Mouse (Mus musculus): ENCODE results near the gene Cox5b. TPM values are rescaled to one million over a fixed set of nuclear protein-coding genes. Genes with fewer than 3 reads are reported as not detected.
"Not testable (repeated sequence)": the region's sequence is repeated elsewhere in the genome, so short reads cannot be mapped to it uniquely, and the experiment has no call there.

Gene Cox5b
- polyA plus RNA-seq, 1 experiment from 2014 or later = 506 TPM

DNA sequence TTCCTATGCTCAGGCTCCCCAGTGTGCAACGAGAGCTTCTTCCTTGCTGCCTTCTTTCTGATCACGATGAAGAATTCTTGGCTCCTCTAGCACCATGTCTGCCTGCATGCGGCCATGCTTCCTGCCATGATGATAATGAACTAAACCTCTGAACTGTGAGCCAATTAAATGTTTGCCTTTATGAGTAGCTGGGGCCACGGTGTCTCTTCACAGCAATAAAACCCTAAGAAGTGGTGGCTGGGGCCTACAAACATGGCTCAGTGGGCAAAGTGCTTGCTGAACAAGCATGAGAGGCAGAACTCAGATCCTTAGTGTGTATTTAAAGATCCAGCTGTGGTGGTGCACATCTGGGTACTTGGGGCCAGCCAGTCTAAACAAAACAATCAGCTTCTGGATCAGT, 25.3 kb upstream of the Cox5b start:
- Histone ChIP-seq H3K27me3 (no peaks in the 10 kb centered on the region), H3K27ac (no peak overlapping the region), H3K4me2 (no peak overlapping the region), H3K9me3 (no peaks in the 10 kb centered on the region), H3K36me3 (no peaks in the 10 kb centered on the region), H3K4me3 (no peak overlapping the region), H3K4me1 (0 out of 2 replicates have a peak, but pooled peaks cover 4% of the 10 kb centered on the region), H3K9ac (no peak overlapping the region)
- no peak for ATAC-seq (ENCODE audit: borderline replicate concordance, extremely low read depth, low FRiP score, low TSS enrichment)
- 68% methylated on average over 4 of the region's 4 CpGs for WGBS

DNA sequence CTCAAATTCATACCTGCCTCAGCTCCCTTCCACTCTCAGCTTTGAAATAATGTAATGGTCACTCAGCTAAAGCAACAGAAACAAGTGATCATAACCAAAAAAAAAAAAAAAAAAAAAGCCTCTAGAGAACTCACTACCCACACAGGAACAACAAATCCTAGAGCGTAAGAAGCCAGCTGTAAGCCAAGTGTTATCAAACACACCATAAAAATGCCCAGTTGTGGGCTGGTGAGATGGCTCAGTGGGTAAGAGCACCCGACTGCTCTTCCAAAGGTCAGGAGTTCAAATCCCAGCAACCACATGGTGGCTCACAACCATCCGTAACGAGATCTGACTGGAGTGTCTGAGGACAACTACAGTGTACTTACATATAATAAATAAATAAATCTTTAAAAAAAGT, 23.2 kb upstream of the Cox5b start:
- not testable (repeated sequence) for H3K27ac ChIP-seq; ATAC-seq (ENCODE audit: borderline replicate concordance, extremely low read depth, low FRiP score, low TSS enrichment); H3K4me3 ChIP-seq; H3K4me2 ChIP-seq; H3K36me3 ChIP-seq; H3K27me3 ChIP-seq; H3K4me1 ChIP-seq; H3K9me3 ChIP-seq; H3K9ac ChIP-seq
- WGBS = 65% methylated on average over 4 of the region's 4 CpGs

DNA sequence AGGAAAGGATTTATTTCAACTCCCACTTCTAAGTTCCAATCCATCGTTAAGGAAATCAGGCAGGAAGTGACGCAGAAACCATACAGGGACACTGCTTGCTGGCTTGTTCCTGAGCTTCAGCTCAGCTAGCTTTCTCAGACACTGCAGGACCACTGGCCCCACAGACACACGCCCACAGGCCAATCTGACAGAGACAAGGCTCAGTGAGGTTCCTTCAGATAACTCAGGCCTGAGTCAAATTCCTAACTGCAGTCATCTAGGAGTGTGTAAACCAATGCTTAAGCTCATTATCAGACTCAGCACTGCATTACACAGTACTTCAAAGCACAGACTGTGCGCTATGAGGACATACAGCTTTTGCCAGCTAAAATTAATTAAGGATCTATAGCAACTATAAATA, 21.0 kb upstream of the Cox5b start:
- 0 out of 2 replicates have a peak, but pooled peaks cover 1% of the 10 kb centered on the region for H3K4me1 ChIP-seq
- no peaks in the 10 kb centered on the region for H3K36me3 ChIP-seq
- no peak for ATAC-seq (ENCODE audit: borderline replicate concordance, extremely low read depth, low FRiP score, low TSS enrichment)
- no peak overlapping the region for H3K4me3 ChIP-seq
- 51% methylated on average over 4 of the region's 4 CpGs for WGBS
- no peaks in the 10 kb centered on the region for H3K27me3 ChIP-seq
- H3K9me3 ChIP-seq = no peaks in the 10 kb centered on the region
- no peak overlapping the region for H3K4me2 ChIP-seq
- H3K27ac ChIP-seq = no peak overlapping the region
- H3K9ac ChIP-seq = no peak overlapping the region

- no peak overlapping the region for H3K27ac ChIP-seq
- H3K9ac ChIP-seq = no peak overlapping the region
- H3K4me2 ChIP-seq = no peak overlapping the region
- no peaks in the 10 kb centered on the region for H3K9me3 ChIP-seq
- H3K36me3 ChIP-seq = no peaks in the 10 kb centered on the region
- no peak overlapping the region for H3K4me3 ChIP-seq
- no peaks in the 10 kb centered on the region for H3K27me3 ChIP-seq
- 85% methylated on average over 10 of the region's 10 CpGs for WGBS
- ATAC-seq (ENCODE audit: borderline replicate concordance, extremely low read depth, low FRiP score, low TSS enrichment) = no peak
- H3K4me1 ChIP-seq = no peaks in the 10 kb centered on the region
These were observed 20.0 kb upstream of the Cox5b start for GRCm38 (mm10) chr1:36671260-36671659.

DNA sequence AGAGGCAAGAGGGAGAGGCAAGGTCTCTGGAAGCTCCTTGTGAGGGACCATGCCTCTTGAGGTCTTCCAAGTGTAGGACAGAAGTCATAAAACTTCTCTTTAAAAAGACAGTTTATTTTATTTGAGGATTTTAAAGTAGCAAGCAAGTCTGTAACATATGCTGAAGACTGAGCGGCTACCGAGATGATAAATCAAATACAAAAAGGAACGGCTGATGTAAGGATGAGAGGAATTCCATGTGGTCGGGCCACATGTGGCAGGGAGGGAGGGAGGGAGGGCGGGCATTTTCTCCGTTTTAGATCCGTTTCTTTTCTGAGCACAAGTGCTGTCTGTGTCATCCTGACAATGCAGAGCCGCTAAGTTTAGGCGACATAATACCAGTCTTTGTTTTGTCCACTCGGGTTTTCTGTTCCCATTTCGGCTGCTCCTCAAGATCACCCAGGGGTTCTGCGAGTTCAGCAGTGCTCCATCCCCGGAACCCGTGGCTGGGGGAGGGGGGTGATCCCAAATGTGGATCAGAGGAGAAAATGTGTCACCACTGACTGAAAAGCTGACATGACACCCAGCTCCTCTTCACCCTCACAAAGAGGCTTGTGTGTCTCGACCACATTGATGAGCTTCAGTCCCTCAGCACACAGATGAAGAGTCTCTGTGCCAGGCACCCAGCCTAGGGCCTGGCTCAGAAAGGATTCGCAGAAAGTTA, 18.4 kb upstream of the Cox5b start:
- no peak overlapping the region for H3K4me2 ChIP-seq
- no peaks in the 10 kb centered on the region for H3K36me3 ChIP-seq
- H3K4me1 ChIP-seq = no peaks in the 10 kb centered on the region
- WGBS = 41% methylated on average over 16 of the region's 16 CpGs
- H3K9ac ChIP-seq = no peak overlapping the region
- H3K4me3 ChIP-seq = no peak overlapping the region
- no peak for ATAC-seq (ENCODE audit: borderline replicate concordance, extremely low read depth, low FRiP score, low TSS enrichment)
- no peaks in the 10 kb centered on the region for H3K9me3 ChIP-seq
- H3K27ac ChIP-seq = no peak overlapping the region
- no peaks in the 10 kb centered on the region for H3K27me3 ChIP-seq

- WGBS = 15% methylated on average over 3 of the region's 3 CpGs
- 0 out of 2 replicates have a peak, but pooled peaks cover 4% of the 10 kb centered on the region for H3K4me1 ChIP-seq
- H3K4me3 ChIP-seq = no peak overlapping the region
- no peaks in the 10 kb centered on the region for H3K36me3 ChIP-seq
- no peak for ATAC-seq (ENCODE audit: borderline replicate concordance, extremely low read depth, low FRiP score, low TSS enrichment)
- H3K9ac ChIP-seq = no peak overlapping the region
- no peaks in the 10 kb centered on the region for H3K27me3 ChIP-seq
- no peak overlapping the region for H3K4me2 ChIP-seq
- no peak overlapping the region for H3K27ac ChIP-seq
- no peaks in the 10 kb centered on the region for H3K9me3 ChIP-seq
These were observed 16.3 kb upstream of the Cox5b start for GRCm38 (mm10) chr1:36674936-36675335.

- H3K4me2 ChIP-seq = no peak overlapping the region
- no peaks in the 10 kb centered on the region for H3K36me3 ChIP-seq
These were observed 10.4 kb upstream of the Cox5b start for GRCm38 (mm10) chr1:36680893-36681292.

GRCm38 (mm10) chr1:36682620-36683355, 8.5 kb upstream of the Cox5b start, which contains the start of gene Fam178b:
Gene Fam178b (minus strand): TSS chr1:36683183.
- WGBS = 89% methylated on average over 39 of the region's 39 CpGs
- no peak for ATAC-seq (ENCODE audit: borderline replicate concordance, extremely low read depth, low FRiP score, low TSS enrichment)

More at GRCm38 (mm10) chr1:36680893-36681292, 10.4 kb upstream of the Cox5b start:
- H3K27me3 ChIP-seq = no peaks in the 10 kb centered on the region
- peaks cover 6% of the 10 kb centered on the region; the same call in 1 of the 2 replicates for H3K4me1 ChIP-seq
- no peak overlapping the region for H3K9ac ChIP-seq
- ATAC-seq (ENCODE audit: borderline replicate concordance, extremely low read depth, low FRiP score, low TSS enrichment) = no peak
- no peaks in the 10 kb centered on the region for H3K9me3 ChIP-seq
- 74% methylated on average over 7 of the region's 7 CpGs for WGBS
- no peak overlapping the region for H3K27ac ChIP-seq
- no peak overlapping the region for H3K4me3 ChIP-seq

GRCm38 (mm10) chr1:36683810-36684467, 7.3 kb upstream of the Cox5b start:
- ATAC-seq (ENCODE audit: borderline replicate concordance, extremely low read depth, low FRiP score, low TSS enrichment) = peak; percentile 57; the same call in 1 of the 2 replicates
- 8% methylated on average over 13 of the region's 13 CpGs for WGBS
- H3K4me1 ChIP-seq = peaks cover 6% of the 10 kb centered on the region; the same call in 1 of the 2 replicates
- H3K27me3 ChIP-seq = no peaks in the 10 kb centered on the region
- H3K27ac ChIP-seq = no peak overlapping the region
- no peaks in the 10 kb centered on the region for H3K36me3 ChIP-seq
- H3K9me3 ChIP-seq = no peaks in the 10 kb centered on the region
- H3K4me2 ChIP-seq = no peak overlapping the region
- no peak overlapping the region for H3K9ac ChIP-seq
- H3K4me3 ChIP-seq = no peak overlapping the region

More at GRCm38 (mm10) chr1:36682620-36683355, 8.5 kb upstream of the Cox5b start, which contains the start of gene Fam178b:
- Histone ChIP-seq H3K9ac (no peak within 1 kb of the TSS), H3K27ac (no peak within 1 kb of the TSS), H3K9me3 (no peaks in the 10 kb centered on the region), H3K4me3 (no peak within 1 kb of the TSS), H3K4me1 (peaks cover 6% of the 10 kb centered on the region; the same call in 1 of the 2 replicates), H3K4me2 (no peak within 1 kb of the TSS), H3K27me3 (no peaks in the 10 kb centered on the region), H3K36me3 (no peaks in the 10 kb centered on the region)

- peak overlapping the region; percentile 86 for H3K4me3 ChIP-seq
- 58% methylated on average over 11 of the region's 11 CpGs for WGBS
- H3K9me3 ChIP-seq = no peaks in the 10 kb centered on the region
- no peaks in the 10 kb centered on the region for H3K27me3 ChIP-seq
- peak; percentile 54 for ATAC-seq (ENCODE audit: borderline replicate concordance, extremely low read depth, low FRiP score, low TSS enrichment)
- H3K27ac ChIP-seq = peak overlapping the region; percentile 32; the same call in 1 of the 2 replicates
- peaks cover 13% of the 10 kb centered on the region for H3K4me1 ChIP-seq
- H3K4me2 ChIP-seq = peak overlapping the region; percentile 91
- H3K36me3 ChIP-seq = peaks cover 17% of the 10 kb centered on the region
- H3K9ac ChIP-seq = peak overlapping the region; percentile 8; the same call in 1 of the 2 replicates
These were observed 496 bp upstream of the Cox5b start for GRCm38 (mm10) chr1:36690671-36691235.

- no peaks in the 10 kb centered on the region for H3K27me3 ChIP-seq
- no peak overlapping the region for H3K4me3 ChIP-seq
- H3K9ac ChIP-seq = no peak overlapping the region
- ATAC-seq (ENCODE audit: borderline replicate concordance, extremely low read depth, low FRiP score, low TSS enrichment) = no peak
- no peak overlapping the region for H3K4me2 ChIP-seq
- no peak overlapping the region for H3K27ac ChIP-seq
- H3K9me3 ChIP-seq = no peaks in the 10 kb centered on the region
- H3K36me3 ChIP-seq = peaks cover 32% of the 10 kb centered on the region
- 82% methylated on average over 6 of the region's 6 CpGs for WGBS
- peaks cover 13% of the 10 kb centered on the region for H3K4me1 ChIP-seq
These were observed 3.6 kb downstream of the Cox5b start for GRCm38 (mm10) chr1:36694871-36695270.

Data from lung, embryonic 15.5 days (tissue).